Mouse (Mus musculus): Measurements from ENCODE around the gene Eef1a2. TPM values are rescaled to one million over a fixed set of nuclear protein-coding genes. Genes with fewer than 3 reads are reported as not detected.
"Not testable (repeated sequence)": the region's sequence is repeated elsewhere in the genome, so short reads cannot be mapped to it uniquely, and the experiment has no call there.

Gene Eef1a2
- total RNA-seq (2015) = not detected in 2 replicates
- total RNA-seq (2017) = not detected in 2 replicates

DNA sequence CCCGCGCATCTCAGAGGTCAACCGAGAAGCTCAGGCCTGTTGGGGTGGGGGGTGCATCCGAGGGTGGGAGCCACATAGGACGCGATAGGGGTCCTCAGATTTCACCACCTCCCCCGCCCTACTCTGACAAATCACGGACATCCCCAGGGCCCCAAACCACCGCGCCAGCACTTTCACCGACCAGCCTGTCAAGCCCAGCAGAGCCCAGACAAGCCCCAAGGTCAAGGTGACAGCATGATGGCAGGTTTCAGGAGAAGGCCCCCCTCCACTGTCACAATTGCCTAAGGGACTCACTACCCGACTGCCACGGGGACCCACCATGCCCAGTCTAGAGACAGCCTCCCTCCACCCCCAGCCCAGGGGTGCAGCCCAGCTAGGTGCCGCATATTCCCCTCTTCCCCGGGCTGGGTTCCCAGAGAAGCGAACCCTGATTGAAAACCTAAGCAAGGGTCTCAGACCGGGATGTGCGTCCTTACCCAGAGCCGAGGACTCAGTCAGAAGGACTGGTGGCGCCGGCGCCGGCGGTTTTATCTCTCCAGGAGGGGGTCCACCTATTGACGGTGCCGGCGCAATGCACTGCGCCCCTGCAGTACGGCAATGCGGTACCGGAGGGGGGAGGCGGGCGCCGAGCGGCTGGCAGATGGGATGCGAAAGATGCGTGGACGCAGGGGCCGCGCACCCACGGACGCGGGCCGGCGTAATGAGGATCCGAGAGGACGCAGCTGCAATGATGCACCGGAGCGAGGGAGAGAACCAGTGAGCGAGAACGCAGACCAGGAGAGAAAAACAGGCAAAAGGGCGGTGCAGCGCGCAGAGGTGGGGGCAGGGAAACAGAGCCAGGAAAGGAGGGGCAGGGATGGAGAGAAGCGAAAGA lies at the start of gene Eef1a2:
Gene Eef1a2 (minus strand): TSS at position 767 of the 874 bp plus-strand sequence.
- ATAC-seq (ENCODE audit: poor library complexity, severe bottlenecking) = no peak

DNA sequence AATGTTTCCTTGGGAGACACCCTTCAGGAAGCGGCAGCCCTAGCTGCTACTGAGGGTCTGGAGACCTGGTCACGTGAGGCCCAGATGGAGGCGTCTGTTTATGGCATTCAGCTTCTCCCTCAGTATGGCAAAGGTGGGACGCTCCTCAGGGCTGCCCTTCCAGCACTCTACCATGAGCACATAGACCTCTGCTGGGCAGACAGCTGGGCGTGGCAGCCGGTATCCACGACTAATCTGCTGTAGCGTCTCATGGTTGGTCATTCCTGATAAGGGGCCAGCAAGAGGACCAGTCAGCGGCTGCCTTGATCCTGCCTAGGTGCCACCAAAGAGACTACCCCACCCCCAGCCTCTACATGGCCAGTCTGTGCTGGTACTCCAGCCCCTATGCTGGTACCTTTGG lies 49.3 kb upstream of the Eef1a2 start:
- ATAC-seq (ENCODE audit: poor library complexity, severe bottlenecking) = no peak; the same call in 1 of the 2 replicates

DNA sequence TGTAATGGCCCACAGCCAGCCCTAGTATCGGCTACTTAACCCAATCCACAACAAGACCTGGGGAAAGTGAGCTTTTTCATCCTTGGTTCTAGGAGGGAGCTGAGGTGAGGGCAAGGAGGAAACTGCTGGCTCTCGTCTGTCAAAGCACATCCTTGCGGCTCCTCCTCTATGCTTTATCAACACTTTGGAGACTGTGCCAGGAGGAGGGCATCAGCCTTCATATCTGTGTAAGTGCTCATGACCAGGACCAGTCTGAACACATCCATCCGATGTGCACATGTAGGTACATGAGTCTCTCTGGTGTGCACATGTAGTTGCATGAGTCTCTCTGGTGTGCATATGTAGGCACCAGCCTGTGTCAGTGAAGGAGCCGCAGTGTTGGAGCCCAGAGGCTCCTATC lies 48.9 kb upstream of the Eef1a2 start:
- ATAC-seq (ENCODE audit: poor library complexity, severe bottlenecking) = no peak

GRCm38 (mm10) chr2:181202886-181203285 lies 46.1 kb upstream of the Eef1a2 start:
- ATAC-seq (ENCODE audit: poor library complexity, severe bottlenecking) = no peak

DNA sequence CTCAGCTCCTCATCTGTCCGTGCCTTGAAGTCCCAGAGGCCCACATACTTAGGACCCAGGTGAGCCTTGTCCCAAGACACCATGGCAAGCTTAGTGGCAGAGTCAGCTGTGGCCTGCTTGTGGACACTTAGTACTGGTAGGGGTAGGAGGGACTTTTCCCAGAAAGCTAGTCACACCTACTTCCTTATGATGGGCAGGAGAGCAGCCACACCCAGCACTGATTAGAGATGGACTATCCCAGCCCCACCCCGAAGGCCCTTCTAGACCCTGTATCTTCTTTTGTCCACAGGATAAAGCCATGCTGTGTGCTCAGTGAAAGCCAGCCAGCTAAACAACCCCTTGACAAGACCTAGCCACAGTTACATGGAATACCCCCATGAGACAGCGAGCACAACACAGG lies 45.6 kb upstream of the Eef1a2 start, which contains the start of gene Ptk6:
Gene Ptk6 (minus strand): TSS at position 368 of the 400 bp plus-strand sequence.
- ATAC-seq (ENCODE audit: poor library complexity, severe bottlenecking) = no peak

GRCm38 (mm10) chr2:181201606-181202005 lies 44.8 kb upstream of the Eef1a2 start:
- no peak for ATAC-seq (ENCODE audit: poor library complexity, severe bottlenecking)

GRCm38 (mm10) chr2:181196628-181197300 lies 40.0 kb upstream of the Eef1a2 start:
- no peak for ATAC-seq (ENCODE audit: poor library complexity, severe bottlenecking)

- peak; percentile 81 for ATAC-seq (ENCODE audit: poor library complexity, severe bottlenecking)
Observed at GRCm38 (mm10) chr2:181193044-181193443, 36.2 kb upstream of the Eef1a2 start.

DNA sequence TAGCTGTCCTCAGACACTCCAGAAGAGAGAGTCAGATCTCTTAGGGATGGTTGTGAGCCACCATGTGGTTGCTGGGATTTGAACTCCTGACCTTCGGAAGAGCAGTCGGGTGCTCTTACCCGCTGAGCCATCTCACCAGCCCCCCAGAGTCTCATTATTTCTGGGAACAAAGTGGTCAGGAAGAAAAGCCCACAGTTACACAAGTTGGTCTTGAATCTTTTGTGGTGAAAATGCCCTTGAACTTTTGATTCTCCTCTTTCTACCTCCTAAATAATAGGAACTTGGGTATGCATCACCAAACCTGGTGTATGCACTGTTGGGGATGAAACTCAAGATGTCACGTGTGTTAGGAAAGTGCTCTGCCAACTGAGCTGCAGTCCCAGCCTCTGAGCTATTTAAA lies 35.1 kb upstream of the Eef1a2 start:
- ATAC-seq (ENCODE audit: poor library complexity, severe bottlenecking) = no peak

- not testable (repeated sequence) for ATAC-seq (ENCODE audit: poor library complexity, severe bottlenecking)
Observed at GRCm38 (mm10) chr2:181191385-181191784, 34.6 kb upstream of the Eef1a2 start.

DNA sequence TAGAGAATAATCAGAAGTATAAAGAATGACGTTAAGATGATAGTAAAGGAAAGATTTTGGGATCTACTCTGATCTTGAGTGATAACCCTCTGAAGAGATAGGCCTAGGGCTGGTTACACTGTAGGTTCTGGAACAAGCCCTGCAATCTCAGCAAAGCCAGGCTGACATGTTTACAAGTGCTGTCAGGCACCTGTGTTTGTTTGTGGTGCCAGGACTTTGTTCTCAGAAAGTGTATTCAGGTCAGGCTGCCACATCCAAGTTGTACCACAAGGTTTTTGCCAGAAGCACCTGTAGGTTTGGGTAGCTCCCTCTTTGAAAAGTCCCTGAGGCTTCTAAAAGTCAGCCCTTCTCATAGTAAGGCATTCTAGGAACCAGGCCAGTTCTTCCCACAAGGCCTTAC lies 32.5 kb upstream of the Eef1a2 start:
- ATAC-seq (ENCODE audit: poor library complexity, severe bottlenecking) = no peak

DNA sequence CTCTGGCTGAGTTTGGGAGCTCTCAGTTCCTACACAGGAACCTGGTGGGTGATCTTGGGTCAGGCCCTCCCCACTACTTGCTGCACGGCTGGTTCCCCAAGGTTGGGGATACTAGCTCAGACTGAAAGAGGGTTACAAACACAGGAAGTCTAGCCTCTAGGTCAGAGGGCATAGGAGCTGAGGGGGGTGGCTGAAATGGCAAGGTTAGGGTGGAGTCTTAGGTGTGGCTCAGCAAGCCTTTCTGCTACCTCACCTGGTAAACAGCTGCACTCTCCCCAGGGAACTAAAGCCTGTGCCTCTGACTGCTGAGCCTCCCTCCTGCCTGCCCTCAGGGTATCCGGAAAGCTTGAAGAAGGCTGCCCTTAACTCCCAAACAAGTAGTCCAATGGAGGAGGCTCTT lies 31.9 kb upstream of the Eef1a2 start:
- ATAC-seq (ENCODE audit: poor library complexity, severe bottlenecking) = no peak

- ATAC-seq (ENCODE audit: poor library complexity, severe bottlenecking) = peak; percentile 86
Observed at GRCm38 (mm10) chr2:181187121-181188000, 30.5 kb upstream of the Eef1a2 start, which contains the start of gene Ppdpf. Gene Ppdpf (plus strand): TSS chr2:181187247.

DNA sequence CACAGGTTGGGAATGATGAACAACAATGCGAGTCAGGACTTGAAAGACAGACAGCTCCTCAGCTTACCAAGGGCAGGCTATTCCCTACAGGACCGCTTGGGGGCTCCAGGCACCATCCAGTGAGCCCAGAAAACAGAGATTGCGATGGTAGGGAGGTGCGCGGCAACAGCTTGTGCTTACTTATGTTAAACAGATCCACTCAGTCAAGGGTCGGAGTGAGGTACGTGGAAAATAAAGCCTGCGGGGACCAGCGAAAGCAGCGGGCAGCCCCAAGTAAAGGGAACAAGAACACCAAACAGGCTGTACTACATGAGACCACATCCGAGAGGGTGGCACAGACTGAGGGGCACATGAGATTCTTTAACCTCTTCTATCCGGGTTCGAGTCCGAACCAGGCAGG lies 29.8 kb upstream of the Eef1a2 start:
- peak; percentile 77 for ATAC-seq (ENCODE audit: poor library complexity, severe bottlenecking)

- ATAC-seq (ENCODE audit: poor library complexity, severe bottlenecking) = no peak
Observed at GRCm38 (mm10) chr2:181180898-181181297, 24.1 kb upstream of the Eef1a2 start.

GRCm38 (mm10) chr2:181178471-181178870 lies 21.7 kb upstream of the Eef1a2 start:
- no peak for ATAC-seq (ENCODE audit: poor library complexity, severe bottlenecking)

- ATAC-seq (ENCODE audit: poor library complexity, severe bottlenecking) = no peak
Observed at GRCm38 (mm10) chr2:181178015-181178414, 21.2 kb upstream of the Eef1a2 start.

- no peak for ATAC-seq (ENCODE audit: poor library complexity, severe bottlenecking)
Observed at GRCm38 (mm10) chr2:181174646-181175045, 17.8 kb upstream of the Eef1a2 start.

DNA sequence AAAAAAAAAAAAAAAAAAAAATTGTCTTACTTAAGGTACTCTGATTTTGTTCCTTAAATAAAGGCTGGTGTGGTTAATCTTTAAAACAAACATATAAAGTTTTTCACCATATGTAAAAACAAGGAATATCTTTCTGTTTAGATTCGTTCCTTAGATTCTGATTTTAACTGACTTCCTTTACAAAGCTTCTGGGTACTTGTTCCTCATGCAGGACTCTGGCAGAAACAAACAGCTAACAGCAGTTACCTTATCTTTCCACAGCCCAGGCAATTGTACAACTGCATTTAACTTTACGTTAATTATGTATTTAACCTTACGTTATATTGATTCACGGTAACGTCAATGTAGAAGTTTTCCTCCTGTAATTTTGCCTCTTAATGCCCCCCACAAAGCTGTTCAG lies 9.7 kb upstream of the Eef1a2 start:
- no peak for ATAC-seq (ENCODE audit: poor library complexity, severe bottlenecking)

- ATAC-seq (ENCODE audit: poor library complexity, severe bottlenecking) = no peak
Observed at GRCm38 (mm10) chr2:181160821-181161220, 4.0 kb upstream of the Eef1a2 start.

- no peak for ATAC-seq (ENCODE audit: poor library complexity, severe bottlenecking)
Observed at GRCm38 (mm10) chr2:181159771-181160170, 3.0 kb upstream of the Eef1a2 start.
